Mouse (Mus musculus) ES-E14 (cell line): ENCODE data around the gene Tmem185b. TPM values are rescaled to one million over a fixed set of nuclear protein-coding genes. Genes with fewer than 3 reads are reported as not detected.

Source experiments
- DNase-seq: peaks from one replicate; pipeline ENCODE4 v3.0.0-alpha.2; 2013; ENCODE audit warnings: low read depth, low spot score
- H3K27ac ChIP-seq: 2 replicates; pipeline ENCODE4 v1.5.1; 2012; ENCODE audit warnings: low read depth, mild to moderate bottlenecking, low read length, moderate library complexity, mixed read lengths; ENCODE audit not compliant: poor library complexity, insufficient read depth, severe bottlenecking
- H3K36me3 ChIP-seq: 2 replicates; pipeline ENCODE4 v1.6.1; 2012; ENCODE audit warnings: mild to moderate bottlenecking, low read length, moderate library complexity, mixed read lengths; ENCODE audit not compliant: control insufficient read depth, poor library complexity, insufficient read depth, severe bottlenecking
- H3K4me1 ChIP-seq, 2 experiments: fragments of 150-350 bp in 1 of 2; sonication (generic) in 1 of 2; 2 replicates each; pipeline ENCODE4 v1.6.1; 2012; ENCODE audit warnings: low read length in 2 of 2, mild to moderate bottlenecking in 1 of 2, mixed read lengths in 1 of 2; ENCODE audit not compliant: control insufficient read depth in 2 of 2, insufficient read depth in 2 of 2, poor library complexity in 1 of 2
- H3K4me3 ChIP-seq, 2 experiments: fragments of 150-350 bp in 1 of 2; sonication (generic) in 1 of 2; 2 replicates each; pipeline ENCODE4 v1.5.1; 2012; ENCODE audit warnings: low read length in 2 of 2, low read depth in 1 of 2, mild to moderate bottlenecking in 1 of 2, mixed read lengths in 1 of 2; ENCODE audit not compliant: insufficient read depth in 1 of 2, poor library complexity in 1 of 2, severe bottlenecking in 1 of 2
- H3K9ac ChIP-seq: 2 replicates; pipeline ENCODE4 v1.6.1; 2012; ENCODE audit warnings: low read depth, mild to moderate bottlenecking, low read length, mixed read lengths; ENCODE audit not compliant: poor library complexity, insufficient read depth, severe bottlenecking
- H3K9me3 ChIP-seq: fragments of 150-350 bp; sonication (generic); 2 replicates; pipeline ENCODE4 v1.6.1; 2012; ENCODE audit warnings: low read depth, mild to moderate bottlenecking, low read length; ENCODE audit not compliant: control insufficient read depth, insufficient read depth
- CHD2 ChIP-seq: IDR thresholded peaks from 2 replicates; pipeline ENCODE4 v1.6.1; 2014; ENCODE audit warnings: mild to moderate bottlenecking, low read depth, low read length, inconsistent platforms
- HCFC1 ChIP-seq: IDR thresholded peaks from 2 replicates; pipeline ENCODE4 v1.6.1; 2012; ENCODE audit warnings: low read length, inconsistent platforms, borderline replicate concordance; ENCODE audit not compliant: insufficient read depth
- MAFK ChIP-seq: IDR thresholded peaks from 2 replicates; pipeline ENCODE4 v1.6.1; 2014; ENCODE audit warnings: mild to moderate bottlenecking, low read depth, low read length, inconsistent platforms; ENCODE audit not compliant: insufficient read depth
- ZC3H11A ChIP-seq: IDR thresholded peaks from 2 replicates; pipeline ENCODE4 v1.6.1; 2012; ENCODE audit warnings: low read depth, mild to moderate bottlenecking, inconsistent platforms, low read length, borderline replicate concordance
- ZNF384 ChIP-seq: IDR thresholded peaks from 2 replicates; pipeline ENCODE4 v1.6.1; 2012; ENCODE audit warnings: low read depth, low read length, inconsistent platforms
- in situ Hi-C, 2 experiments: fragments of 600-800 bp; cut with MboI; formaldehyde crosslinking; loops; one replicate each; pipeline ENCODE4 v1.15.1; 2025; ENCODE audit warnings: low sequenced_read_pairs in 2 of 2, inconsistent platforms in 1 of 2; ENCODE audit not compliant: unreplicated experiment in 2 of 2
- total RNA-seq: library from RNA; depleted of rRNA; stranded (reverse); fragments of 300-350 nt; gene quantifications from 2 replicates; pipeline ENCODE4 v1.2.3, GENCODE M21; 2012

The Tmem185b gene
- total RNA-seq, 1 experiment = 27.0 TPM

GRCm38 (mm10) chr1:119519286-119519685 lies 6.7 kb upstream of the Tmem185b start:
- H3K9me3 ChIP-seq = no peaks in the 10 kb centered on the region
- in situ Hi-C loops = no loop called here
- no peak overlapping the region for H3K9ac ChIP-seq
- no peak for DNase-seq
- peaks cover 0 to 2% of the 10 kb centered on the region in 2 experiments; a peak in 2 of 4 replicates for H3K4me1 ChIP-seq
- no peak overlapping the region for H3K27ac ChIP-seq
- no peak overlapping the region for H3K4me3 ChIP-seq
- TF ChIP-seq CHD2 = no peak
- no peak for TF ChIP-seq ZNF384
- TF ChIP-seq HCFC1 = no peak
- no peak for TF ChIP-seq ZC3H11A
- TF ChIP-seq MAFK = no peak
- no peaks in the 10 kb centered on the region for H3K36me3 ChIP-seq

GRCm38 (mm10) chr1:119521029-119521428 lies 4.9 kb upstream of the Tmem185b start:
- TF ChIP-seq ZC3H11A (no peak), ZNF384 (no peak), CHD2 (no peak), MAFK (no peak), HCFC1 (no peak)
- no peak for DNase-seq
- in situ Hi-C loops = no loop called here
- peaks cover 0 to 2% of the 10 kb centered on the region in 2 experiments; a peak in 2 of 4 replicates for H3K4me1 ChIP-seq
- H3K27ac ChIP-seq = no peak overlapping the region
- H3K4me3 ChIP-seq = no peak overlapping the region
- H3K36me3 ChIP-seq = no peaks in the 10 kb centered on the region
- no peaks in the 10 kb centered on the region for H3K9me3 ChIP-seq
- no peak overlapping the region for H3K9ac ChIP-seq

GRCm38 (mm10) chr1:119521681-119522080 lies 4.3 kb upstream of the Tmem185b start:
- Histone ChIP-seq H3K36me3 (peaks cover 2% of the 10 kb centered on the region; the same call in 1 of the 2 replicates), H3K4me1 (peaks cover 0 to 5% of the 10 kb centered on the region in 2 experiments; a peak in 2 of 4 replicates), H3K27ac (no peak overlapping the region), H3K9me3 (no peaks in the 10 kb centered on the region), H3K4me3 (no peak overlapping the region), H3K9ac (no peak overlapping the region)
- in situ Hi-C loops = no loop called here
- no peak for DNase-seq
- TF ChIP-seq HCFC1 = no peak
- no peak for TF ChIP-seq ZC3H11A
- TF ChIP-seq ZNF384 = no peak
- TF ChIP-seq MAFK = no peak
- no peak for TF ChIP-seq CHD2

- DNase-seq = no peak
- peaks cover 0 to 9% of the 10 kb centered on the region in 2 experiments; a peak in 2 of 4 replicates for H3K4me1 ChIP-seq
- no peak overlapping the region for H3K27ac ChIP-seq
- H3K9me3 ChIP-seq = no peaks in the 10 kb centered on the region
- H3K9ac ChIP-seq = no peak overlapping the region
- no peak overlapping the region for H3K4me3 ChIP-seq
- peaks cover 8% of the 10 kb centered on the region; the same call in 1 of the 2 replicates for H3K36me3 ChIP-seq
- in situ Hi-C loops = no loop called here
- TF ChIP-seq HCFC1 (no peak), MAFK (no peak), ZC3H11A (no peak), ZNF384 (no peak), CHD2 (no peak)
These were observed 3.2 kb upstream of the Tmem185b start for GRCm38 (mm10) chr1:119522726-119523125.

- TF ChIP-seq MAFK (no peak), ZNF384 (no peak), ZC3H11A (no peak), CHD2 (no peak), HCFC1 (no peak)
- H3K4me3 ChIP-seq = no peak overlapping the region
- peaks cover 0 to 9% of the 10 kb centered on the region in 2 experiments; a peak in 2 of 4 replicates for H3K4me1 ChIP-seq
- no peaks in the 10 kb centered on the region for H3K9me3 ChIP-seq
- H3K36me3 ChIP-seq = peaks cover 8% of the 10 kb centered on the region; the same call in 1 of the 2 replicates
- no peak for DNase-seq
- H3K9ac ChIP-seq = no peak overlapping the region
- no peak overlapping the region for H3K27ac ChIP-seq
- in situ Hi-C loops = no loop called here
These were observed 2.6 kb upstream of the Tmem185b start for GRCm38 (mm10) chr1:119523369-119523768.
